Mouse (Mus musculus): ENCODE results near the gene Ddx39b.
A peak's percentile ranks its signal among the peaks of the same experiment; 100 is the strongest.

Gene Ddx39b

GRCm38 (mm10) chr17:35241305-35242014 is at the start of gene Ddx39b:
Ddx39b (plus strand) TSS chr17:35241746.
- peak; percentile 95 for DNase-seq (ENCODE audit: low spot score in 2 of 2)

- no peak for DNase-seq (ENCODE audit: low spot score in 2 of 2)
These were observed 48.6 kb upstream of the Ddx39b start for GRCm38 (mm10) chr17:35192924-35193323.

GRCm38 (mm10) chr17:35193881-35194843 is 47.4 kb upstream of the Ddx39b start, which contains the start of gene Ltb:
Ltb (plus strand) TSS chr17:35194439.
- DNase-seq (ENCODE audit: low spot score in 2 of 2) = peak; percentile 91

DNA sequence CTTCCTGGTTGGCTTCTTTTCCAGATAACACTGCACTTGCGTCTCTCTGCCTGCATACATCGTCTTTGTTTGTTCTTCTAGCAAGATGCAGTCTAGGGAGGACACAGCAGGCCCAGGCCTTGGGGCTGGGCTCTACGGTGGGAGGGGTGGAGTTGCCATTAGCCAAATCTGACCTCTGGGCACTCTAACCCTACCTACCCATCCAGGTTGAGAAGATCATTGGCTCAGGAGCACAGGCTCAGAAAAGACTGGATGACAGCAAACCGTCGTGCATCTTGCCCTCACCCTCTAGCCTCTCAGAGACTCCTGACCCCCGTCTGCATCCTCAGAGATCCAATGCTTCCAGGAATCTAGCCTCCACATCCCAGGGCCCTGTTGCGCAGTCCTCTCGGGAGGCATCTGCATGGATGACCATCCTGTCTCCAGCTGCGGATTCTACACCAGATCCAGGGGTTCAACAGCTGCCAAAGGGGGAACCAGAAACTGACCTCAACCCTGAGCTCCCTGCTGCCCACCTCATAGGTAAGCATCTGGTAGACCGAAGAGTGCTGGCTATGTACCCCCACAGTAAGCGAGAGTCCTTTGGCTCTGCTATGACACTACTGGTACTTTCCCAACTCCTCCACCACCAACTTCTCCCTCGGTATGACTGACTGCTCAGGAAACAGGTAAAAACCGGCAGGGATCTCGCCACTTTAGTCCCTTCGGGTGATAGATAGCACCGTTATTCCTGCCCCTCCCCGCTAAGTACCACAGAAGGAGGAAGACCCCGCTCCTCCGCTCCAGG is 46.5 kb upstream of the Ddx39b start:
- no peak for DNase-seq (ENCODE audit: low spot score in 2 of 2)

GRCm38 (mm10) chr17:35195631-35196320 is 45.8 kb upstream of the Ddx39b start:
- peak; percentile 96 to 99 for DNase-seq (ENCODE audit: low spot score in 2 of 2)

DNA sequence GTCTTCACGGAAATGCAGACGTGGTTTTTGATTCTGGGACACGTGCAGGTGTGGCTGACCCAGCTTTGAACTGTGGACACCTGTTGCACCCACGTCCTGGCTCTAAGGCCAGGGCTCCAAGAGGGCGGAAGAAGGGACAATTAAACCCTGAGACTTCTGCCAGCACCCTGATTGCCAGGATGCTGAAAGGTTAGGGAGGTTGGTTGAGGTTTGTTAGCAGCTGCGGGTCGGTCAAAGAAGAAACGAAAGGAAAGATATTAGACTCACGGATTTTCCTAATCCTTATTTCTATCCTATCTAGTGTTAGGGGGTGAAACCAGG is 45.3 kb upstream of the Ddx39b start:
- DNase-seq (ENCODE audit: low spot score in 2 of 2) = no peak

DNA sequence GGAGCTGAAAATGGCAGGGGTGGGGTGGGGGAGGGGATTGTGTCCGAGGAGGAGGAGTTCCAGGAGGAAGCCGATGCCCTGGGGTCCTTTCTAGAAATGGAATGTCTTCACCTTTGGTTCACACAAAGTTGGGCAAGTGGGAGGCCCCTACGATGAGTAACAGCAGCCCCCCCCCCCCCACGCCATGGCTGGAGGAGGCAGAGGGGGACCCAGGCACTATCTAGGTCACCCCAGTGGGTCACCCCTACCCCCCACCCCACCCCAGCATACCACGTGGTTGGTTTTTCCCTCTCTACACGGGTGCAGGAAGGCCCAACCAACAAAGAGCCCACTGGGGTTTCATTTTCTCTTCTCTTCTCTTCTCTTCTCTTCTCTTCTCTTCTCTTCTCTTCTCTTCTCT is 44.4 kb upstream of the Ddx39b start:
- DNase-seq (ENCODE audit: low spot score in 2 of 2) = no peak

- no peak for DNase-seq (ENCODE audit: low spot score in 2 of 2)
These were observed 43.5 kb upstream of the Ddx39b start for GRCm38 (mm10) chr17:35198029-35198428.

GRCm38 (mm10) chr17:35198946-35199345 is 42.6 kb upstream of the Ddx39b start:
- DNase-seq (ENCODE audit: low spot score in 2 of 2) = no peak

DNA sequence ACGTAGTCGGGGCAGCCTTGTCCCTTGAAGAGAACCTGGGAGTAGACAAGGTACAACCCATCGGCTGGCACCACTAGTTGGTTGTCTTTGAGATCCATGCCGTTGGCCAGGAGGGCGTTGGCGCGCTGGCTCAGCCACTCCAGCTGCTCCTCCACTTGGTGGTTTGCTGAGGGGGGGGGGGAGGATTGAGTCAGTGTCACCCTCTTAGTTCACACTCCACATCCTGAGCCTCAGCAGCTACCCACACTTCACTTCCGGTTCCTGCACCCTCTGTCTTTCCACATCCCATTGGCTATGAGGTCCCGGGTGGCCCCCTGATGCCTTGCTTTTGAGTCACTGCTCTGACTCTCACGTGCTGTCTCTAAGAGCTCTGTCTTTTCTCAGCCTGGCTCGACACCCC is 41.1 kb upstream of the Ddx39b start:
- peak; percentile 77 to 85 for DNase-seq (ENCODE audit: low spot score in 2 of 2)

GRCm38 (mm10) chr17:35201128-35201527 is 40.4 kb upstream of the Ddx39b start:
- DNase-seq (ENCODE audit: low spot score in 2 of 2) = no peak

GRCm38 (mm10) chr17:35201787-35202186 is 39.8 kb upstream of the Ddx39b start, which contains the start of gene Tnf:
Tnf (minus strand) TSS chr17:35202007.
- peak in 1 of 2 experiments; percentile 66 for DNase-seq (ENCODE audit: low spot score in 2 of 2)

GRCm38 (mm10) chr17:35202442-35202841 is 39.1 kb upstream of the Ddx39b start:
- no peak for DNase-seq (ENCODE audit: low spot score in 2 of 2)

GRCm38 (mm10) chr17:35204494-35205379 is 36.8 kb upstream of the Ddx39b start, which contains the start of gene Lta:
Lta (minus strand) TSS chr17:35205351.
- DNase-seq (ENCODE audit: low spot score in 2 of 2) = peak; percentile 69 to 74

GRCm38 (mm10) chr17:35205380-35205769 is 36.2 kb upstream of the Ddx39b start:
- no peak for DNase-seq (ENCODE audit: low spot score in 2 of 2)

- DNase-seq (ENCODE audit: low spot score in 2 of 2) = no peak
These were observed 31.6 kb upstream of the Ddx39b start for GRCm38 (mm10) chr17:35209785-35210535.

DNA sequence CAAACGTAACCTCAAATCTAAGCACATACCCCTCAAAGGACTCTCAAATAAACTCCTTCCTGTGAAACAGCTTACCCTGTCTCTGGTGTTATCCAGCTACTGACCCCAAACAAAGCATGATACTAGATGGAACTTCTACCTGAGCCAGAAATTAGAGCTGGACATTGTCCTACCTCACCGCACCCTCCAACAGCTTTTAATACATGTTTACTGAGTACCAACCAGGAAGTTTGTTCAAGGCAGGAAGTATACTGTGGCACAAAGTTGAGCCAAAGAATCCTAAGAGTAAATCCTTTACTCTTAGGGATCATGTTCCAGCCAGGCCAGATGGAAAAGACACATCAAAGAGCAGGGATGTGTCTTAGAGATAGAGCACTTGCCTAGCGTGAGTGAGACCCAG is 31.0 kb upstream of the Ddx39b start:
- no peak for DNase-seq (ENCODE audit: low spot score in 2 of 2)

DNA sequence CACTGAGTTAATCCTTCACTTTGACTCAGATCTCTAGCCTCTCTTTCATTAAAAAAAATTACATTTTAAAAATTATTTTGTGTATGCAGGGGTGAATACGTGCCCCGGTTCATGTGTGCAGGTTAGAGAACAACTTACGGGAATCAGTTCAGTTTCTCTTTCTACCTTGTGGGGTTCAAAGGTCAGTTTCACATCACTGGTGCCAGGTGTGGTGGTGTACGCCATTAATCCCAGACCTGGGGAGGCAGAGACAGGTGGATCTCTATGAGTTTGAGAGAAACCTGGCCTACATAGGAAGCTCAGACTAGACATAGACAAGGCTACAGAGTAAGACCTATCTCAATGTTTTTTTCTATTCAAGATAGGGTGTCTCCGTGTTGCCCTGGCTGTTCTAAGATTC is 28.5 kb upstream of the Ddx39b start:
- no peak for DNase-seq (ENCODE audit: low spot score in 2 of 2)

DNA sequence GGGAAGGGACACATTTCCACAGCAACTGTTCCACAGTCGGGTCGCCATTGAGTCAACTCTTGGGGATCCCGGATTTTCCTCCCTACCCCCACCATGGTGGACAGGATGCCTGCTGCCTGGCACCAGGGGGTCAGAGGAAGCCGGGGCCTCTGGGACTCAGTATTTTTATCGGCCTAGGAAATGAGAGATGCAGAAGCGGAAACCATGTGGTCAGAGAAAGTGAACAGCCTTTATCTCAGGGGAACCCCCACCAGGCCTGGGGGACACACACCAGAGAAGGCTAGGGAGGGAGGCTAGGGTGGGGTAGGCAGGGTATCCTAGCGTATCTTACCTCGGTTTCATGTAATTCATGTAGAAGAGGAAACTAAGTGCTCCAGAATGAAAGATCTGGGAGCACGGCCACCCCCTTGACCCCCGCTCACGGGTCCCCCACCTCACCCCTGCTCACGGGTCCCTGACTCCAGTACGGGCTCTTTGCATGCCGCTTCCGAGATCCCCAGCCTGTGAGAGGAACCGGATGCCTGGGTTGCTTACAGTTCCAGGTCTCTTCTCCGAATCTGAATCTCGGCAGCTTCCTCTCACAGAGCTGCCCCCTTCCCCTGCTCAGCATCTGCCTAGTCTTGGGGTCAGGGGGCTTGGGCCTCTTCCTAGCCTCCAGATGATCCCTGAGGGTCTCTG is 22.9 kb upstream of the Ddx39b start:
- DNase-seq (ENCODE audit: low spot score in 2 of 2) = peak; percentile 30 to 48

All from thymus, postnatal 10 days (tissue).